Mouse (Mus musculus) liver, embryonic 14.5 days (tissue): Measurements from ENCODE around the gene Pacs2. TPM values are rescaled to one million over a fixed set of nuclear protein-coding genes. Genes with fewer than 3 reads are reported as not detected.

Experiments
- ATAC-seq: fragments of 200-750 bp; cut with Nextera tagmentation; 2 replicates; pipeline ENCODE4 v1.8.0; 2017; ENCODE audit warnings: moderate number of reproducible peaks, mild to moderate bottlenecking, moderate library complexity; ENCODE audit not compliant: insufficient read depth
- DNase-seq, 3 experiments: peaks; one replicate each; pipeline ENCODE4 v3.0.0-alpha.2; 2012 to 2013; ENCODE audit warnings: low read depth in 3 of 3, low spot score in 3 of 3
- H3K27ac ChIP-seq: fragments of 300-500 bp; sonication (generic); 2 replicates; pipeline ENCODE4 v1.5.1; 2014; ENCODE audit warnings: moderate library complexity, mild to moderate bottlenecking, control low read depth, inconsistent platforms
- H3K27me3 ChIP-seq: fragments of 300-500 bp; sonication (generic); 2 replicates; pipeline ENCODE4 v1.6.1; 2014; ENCODE audit warnings: mild to moderate bottlenecking, low read length, moderate library complexity; ENCODE audit not compliant: control insufficient read depth, insufficient read depth
- H3K36me3 ChIP-seq: fragments of 300-500 bp; sonication (generic); replicated peaks from 2 replicates; pipeline ENCODE4 v1.6.1; 2014; ENCODE audit warnings: low read depth; ENCODE audit not compliant: control insufficient read depth, insufficient read depth
- H3K4me1 ChIP-seq, 2 experiments: fragments of 200-500 bp in 1 of 2; fragments of 300-500 bp in 1 of 2; sonication (generic) in 1 of 2; replicated peaks; 2 replicates each; pipeline ENCODE4 v1.6.1; 2012 to 2014; ENCODE audit warnings: antibody characterized with exemption in 1 of 2, inconsistent platforms in 1 of 2, low read length in 1 of 2; ENCODE audit not compliant: control insufficient read depth in 2 of 2, insufficient read depth in 2 of 2
- H3K4me2 ChIP-seq: fragments of 300-500 bp; sonication (generic); 2 replicates; pipeline ENCODE4 v1.6.1; 2014; ENCODE audit warnings: low read depth, mild to moderate bottlenecking, control low read depth, moderate library complexity
- H3K4me3 ChIP-seq, 2 experiments: fragments of 200-500 bp in 1 of 2; fragments of 300-500 bp in 1 of 2; sonication (generic) in 1 of 2; 2 replicates each; pipeline ENCODE4 v1.5.1; 2012 to 2014; ENCODE audit warnings: low read depth in 2 of 2, low read length in 2 of 2, mild to moderate bottlenecking in 2 of 2, control low read depth in 1 of 2, inconsistent platforms in 1 of 2, moderate library complexity in 1 of 2; ENCODE audit not compliant: insufficient read depth in 1 of 2
- H3K9ac ChIP-seq: fragments of 300-500 bp; sonication (generic); replicated peaks from 2 replicates; pipeline ENCODE4 v1.6.1; 2014; ENCODE audit warnings: mild to moderate bottlenecking, control low read depth, moderate library complexity
- H3K9me3 ChIP-seq: fragments of 300-500 bp; sonication (generic); 2 replicates; pipeline ENCODE4 v1.6.1; 2016; ENCODE audit warnings: low read length, mixed read lengths; ENCODE audit not compliant: control insufficient read depth
- CTCF ChIP-seq: IDR thresholded peaks from 2 replicates; pipeline ENCODE4 v1.5.1; 2016; ENCODE audit warnings: antibody characterized with exemption, low read depth, control low read depth
- EP300 ChIP-seq: IDR thresholded peaks from 2 replicates; pipeline ENCODE4 v1.6.1; 2016; ENCODE audit warnings: antibody characterized with exemption, low read depth
- WGBS: fragments of 180-500 bp; shearing (Covaris S2); extraction: QIAGEN DNeasy Blood & Tissue Kit; methylation state at CpG from one replicate; pipeline ENCODE4 v1.1.7; 2014; ENCODE audit not compliant: insufficient replicate concordance; 5-methylcytosine and 5-hydroxymethylcytosine counted together
- polyA plus RNA-seq, 2 experiments: library from polyadenylated mRNA; depleted of rRNA in 1 of 2; stranded (reverse) in 1 of 2; unstranded in 1 of 2; fragments of >200 nt; fragmentation: Nextera tagmentation in 1 of 2; extraction: Ambion mirVana in 1 of 2; gene quantifications; 2 replicates each; pipeline versions ENCODE4 v1.2.1 to v1.2.3; 2012 to 2014

The Pacs2 gene
- polyA plus RNA-seq, 2 experiments: 3.7 to 11.7 TPM

- no peak overlapping the region for H3K4me2 ChIP-seq
- no peak overlapping the region for H3K27ac ChIP-seq
- H3K9me3 ChIP-seq: no peaks in the 10 kb centered on the region
- H3K27me3 ChIP-seq: no peaks in the 10 kb centered on the region
- WGBS: 73% methylated on average over 9 of the region's 9 CpGs
- no peak for TF ChIP-seq CTCF
- no peak for TF ChIP-seq EP300
- peaks cover 3 to 17% of the 10 kb centered on the region in 2 experiments; a peak in 3 of 4 replicates for H3K4me1 ChIP-seq
- no peak overlapping the region for H3K4me3 ChIP-seq
- no peak overlapping the region for H3K9ac ChIP-seq
- H3K36me3 ChIP-seq: no peaks in the 10 kb centered on the region; the same call in 1 of the 2 replicates
- DNase-seq (no peak), ATAC-seq (no peak)
Observed at GRCm38 (mm10) chr12:113017429-113017984, 3.2 kb downstream of the Pacs2 start.

- Histone ChIP-seq H3K27ac (no peak overlapping the region), H3K4me1 (peaks cover 3 to 14% of the 10 kb centered on the region in 2 experiments; a peak in 3 of 4 replicates), H3K9ac (no peak overlapping the region), H3K9me3 (no peaks in the 10 kb centered on the region), H3K36me3 (no peaks in the 10 kb centered on the region; the same call in 1 of the 2 replicates), H3K4me2 (no peak overlapping the region), H3K4me3 (no peak overlapping the region), H3K27me3 (no peaks in the 10 kb centered on the region)
- DNase-seq (no peak), ATAC-seq (no peak)
- no peak for TF ChIP-seq EP300
- no peak for TF ChIP-seq CTCF
- 74% methylated on average over 4 of the region's 4 CpGs for WGBS
Observed at GRCm38 (mm10) chr12:113018763-113019162, 4.5 kb downstream of the Pacs2 start.

GRCm38 (mm10) chr12:113021488-113021887 is 7.2 kb downstream of the Pacs2 start:
- Histone ChIP-seq H3K4me2 (no peak overlapping the region), H3K4me1 (peaks cover 0 to 2% of the 10 kb centered on the region in 2 experiments; a peak in 1 of 4 replicates), H3K9me3 (no peaks in the 10 kb centered on the region), H3K4me3 (no peak overlapping the region), H3K27me3 (no peaks in the 10 kb centered on the region), H3K9ac (no peak overlapping the region), H3K27ac (no peak overlapping the region), H3K36me3 (no peaks in the 10 kb centered on the region; the same call in 1 of the 2 replicates)
- no peak for ATAC-seq
- TF ChIP-seq EP300 (no peak), CTCF (no peak)
- DNase-seq: no peak

GRCm38 (mm10) chr12:113023082-113023481 is 8.8 kb downstream of the Pacs2 start:
- H3K36me3 ChIP-seq: no peaks in the 10 kb centered on the region; the same call in 1 of the 2 replicates
- 61% methylated on average over 4 of the region's 4 CpGs for WGBS
- no peak for ATAC-seq

GRCm38 (mm10) chr12:113026557-113026956 is 12.2 kb downstream of the Pacs2 start:
- Histone ChIP-seq H3K9me3 (no peaks in the 10 kb centered on the region), H3K4me1 (peaks cover 16 to 18% of the 10 kb centered on the region in 2 experiments), H3K27me3 (no peaks in the 10 kb centered on the region), H3K4me3 (no peak overlapping the region), H3K36me3 (no peaks in the 10 kb centered on the region; the same call in 1 of the 2 replicates), H3K4me2 (no peak overlapping the region), H3K27ac (no peak overlapping the region), H3K9ac (no peak overlapping the region)
- no peak for DNase-seq
- ATAC-seq: no peak
- 94% methylated on average over 1 of the region's 1 CpGs for WGBS
- no peak for TF ChIP-seq CTCF
- no peak for TF ChIP-seq EP300

More at GRCm38 (mm10) chr12:113023082-113023481, 8.8 kb downstream of the Pacs2 start:
- no peaks in the 10 kb centered on the region; a peak in 1 of 4 replicates for H3K4me1 ChIP-seq
- H3K27ac ChIP-seq: no peak overlapping the region
- H3K4me2 ChIP-seq: no peak overlapping the region
- no peaks in the 10 kb centered on the region for H3K9me3 ChIP-seq
- TF ChIP-seq CTCF (no peak), EP300 (no peak)
- no peak overlapping the region for H3K4me3 ChIP-seq
- H3K27me3 ChIP-seq: no peaks in the 10 kb centered on the region
- no peak for DNase-seq
- no peak overlapping the region for H3K9ac ChIP-seq
